Mouse (Mus musculus) megakaryocyte, embryonic 14.5 days (primary cell): ENCODE data around the gene Ccnl2. TPM values are rescaled to one million over a fixed set of nuclear protein-coding genes. Genes with fewer than 3 reads are reported as not detected.
"Not testable (repeated sequence)": the region's sequence is repeated elsewhere in the genome, so short reads cannot be mapped to it uniquely, and the experiment has no call there.

Source experiments
- H3K27me3 ChIP-seq: replicated peaks from 2 replicates; pipeline ENCODE3; 2012; ENCODE audit warnings: inconsistent platforms
- H3K36me3 ChIP-seq: replicated peaks from 2 replicates; pipeline ENCODE3; 2012; ENCODE audit warnings: low read length, inconsistent platforms, mixed read lengths
- H3K4me1 ChIP-seq: 2 replicates; pipeline ENCODE4 v1.6.1; 2012; ENCODE audit warnings: inconsistent platforms
- H3K4me3 ChIP-seq: replicated peaks from 2 replicates; pipeline ENCODE3; 2012; ENCODE audit warnings: moderate library complexity, mild to moderate bottlenecking, inconsistent platforms
- H3K9me3 ChIP-seq: 2 replicates; pipeline ENCODE4 v1.6.1; 2012; ENCODE audit warnings: inconsistent platforms
- FLI1 ChIP-seq: IDR thresholded peaks from 2 replicates; pipeline ENCODE4 v1.6.1; 2012; ENCODE audit warnings: low read length, inconsistent platforms, mixed read lengths
- GATA1 ChIP-seq: IDR thresholded peaks from 3 replicates; pipeline ENCODE4 v1.6.1; 2012; ENCODE audit warnings: mixed read lengths, low read length, inconsistent platforms, borderline replicate concordance
- polyA plus RNA-seq: library from polyadenylated mRNA; stranded (reverse); fragments of >175 nt; gene quantifications from 2 replicates; pipeline ENCODE4 v1.2.3, GENCODE M21; 2012; ENCODE audit warnings: low replicate concordance; ENCODE audit not compliant: insufficient read depth

The Ccnl2 gene
- polyA plus RNA-seq, 1 experiment, result 15.4 TPM

GRCm38 (mm10) chr4:155775855-155776254, 36.4 kb upstream of the Ccnl2 start:
- peak overlapping the region; percentile 64 for H3K4me3 ChIP-seq
- H3K27me3 ChIP-seq, result peaks cover 57% of the 10 kb centered on the region
- no peak for TF ChIP-seq GATA1
- no peak for TF ChIP-seq FLI1
- peaks cover 62% of the 10 kb centered on the region for H3K4me1 ChIP-seq
- H3K9me3 ChIP-seq, result no peaks in the 10 kb centered on the region
- H3K36me3 ChIP-seq, result no peaks in the 10 kb centered on the region

GRCm38 (mm10) chr4:155776704-155777335, 35.5 kb upstream of the Ccnl2 start:
- Histone ChIP-seq H3K4me1 (peaks cover 68% of the 10 kb centered on the region), H3K36me3 (no peaks in the 10 kb centered on the region), H3K4me3 (peak overlapping the region; percentile 6), H3K9me3 (no peaks in the 10 kb centered on the region), H3K27me3 (peaks cover 55% of the 10 kb centered on the region)
- TF ChIP-seq FLI1 (no peak), GATA1 (no peak)

GRCm38 (mm10) chr4:155777816-155778215, 34.5 kb upstream of the Ccnl2 start:
- H3K4me1 ChIP-seq, result peaks cover 72% of the 10 kb centered on the region
- no peaks in the 10 kb centered on the region for H3K36me3 ChIP-seq
- peaks cover 45% of the 10 kb centered on the region for H3K27me3 ChIP-seq
- H3K4me3 ChIP-seq, result no peak overlapping the region
- TF ChIP-seq GATA1 (no peak), FLI1 (no peak)
- H3K9me3 ChIP-seq, result no peaks in the 10 kb centered on the region

DNA sequence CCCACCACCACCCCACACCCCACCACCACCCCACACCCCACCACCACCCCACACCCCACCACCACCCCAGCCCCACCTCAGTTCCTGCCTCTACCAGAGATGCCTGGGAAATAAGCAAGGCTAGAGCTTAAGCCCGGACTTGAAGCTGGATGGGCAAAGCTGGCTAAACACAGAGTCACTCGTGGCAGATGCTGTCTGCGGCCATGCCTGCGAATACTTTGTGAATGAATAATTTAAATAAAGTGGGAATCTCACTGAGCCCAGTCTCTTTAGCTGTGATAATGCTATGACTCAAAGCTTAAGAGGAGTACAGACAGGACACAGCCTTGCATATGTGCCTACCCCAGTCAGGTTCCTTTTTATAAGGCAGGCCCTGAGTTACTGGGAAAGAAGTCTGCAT, 32.8 kb upstream of the Ccnl2 start:
- peaks cover 28% of the 10 kb centered on the region for H3K27me3 ChIP-seq
- H3K4me3 ChIP-seq, result no peak overlapping the region
- no peaks in the 10 kb centered on the region for H3K9me3 ChIP-seq
- peaks cover 72% of the 10 kb centered on the region for H3K4me1 ChIP-seq
- no peaks in the 10 kb centered on the region for H3K36me3 ChIP-seq
- no peak for TF ChIP-seq GATA1
- no peak for TF ChIP-seq FLI1

- TF ChIP-seq FLI1, result no peak
- no peak for TF ChIP-seq GATA1
- Histone ChIP-seq H3K27me3 (peaks cover 18% of the 10 kb centered on the region), H3K4me3 (no peak overlapping the region), H3K4me1 (peaks cover 72% of the 10 kb centered on the region), H3K36me3 (no peaks in the 10 kb centered on the region), H3K9me3 (no peaks in the 10 kb centered on the region)
Observed at GRCm38 (mm10) chr4:155780895-155781294, 31.4 kb upstream of the Ccnl2 start.

- no peaks in the 10 kb centered on the region for H3K36me3 ChIP-seq
- H3K9me3 ChIP-seq, result no peaks in the 10 kb centered on the region
- H3K4me3 ChIP-seq, result peak overlapping the region; percentile 96
- peaks cover 13% of the 10 kb centered on the region for H3K27me3 ChIP-seq
- H3K4me1 ChIP-seq, result peaks cover 72% of the 10 kb centered on the region
- TF ChIP-seq FLI1 (no peak), GATA1 (no peak)
Observed at GRCm38 (mm10) chr4:155783486-155784080, 28.7 kb upstream of the Ccnl2 start.

- Histone ChIP-seq H3K9me3 (no peaks in the 10 kb centered on the region), H3K4me3 (peak overlapping the region; percentile 96), H3K4me1 (peaks cover 74% of the 10 kb centered on the region), H3K27me3 (peaks cover 8% of the 10 kb centered on the region), H3K36me3 (no peaks in the 10 kb centered on the region)
- no peak for TF ChIP-seq FLI1
- TF ChIP-seq GATA1, result no peak
Observed at GRCm38 (mm10) chr4:155784081-155784701, 28.1 kb upstream of the Ccnl2 start.

- Histone ChIP-seq H3K9me3 (no peaks in the 10 kb centered on the region), H3K36me3 (no peaks in the 10 kb centered on the region), H3K27me3 (peaks cover 5% of the 10 kb centered on the region), H3K4me3 (peak overlapping the region; percentile 96), H3K4me1 (peaks cover 76% of the 10 kb centered on the region)
- no peak for TF ChIP-seq GATA1
- no peak for TF ChIP-seq FLI1
Observed at GRCm38 (mm10) chr4:155785246-155785645, 27.0 kb upstream of the Ccnl2 start.

DNA sequence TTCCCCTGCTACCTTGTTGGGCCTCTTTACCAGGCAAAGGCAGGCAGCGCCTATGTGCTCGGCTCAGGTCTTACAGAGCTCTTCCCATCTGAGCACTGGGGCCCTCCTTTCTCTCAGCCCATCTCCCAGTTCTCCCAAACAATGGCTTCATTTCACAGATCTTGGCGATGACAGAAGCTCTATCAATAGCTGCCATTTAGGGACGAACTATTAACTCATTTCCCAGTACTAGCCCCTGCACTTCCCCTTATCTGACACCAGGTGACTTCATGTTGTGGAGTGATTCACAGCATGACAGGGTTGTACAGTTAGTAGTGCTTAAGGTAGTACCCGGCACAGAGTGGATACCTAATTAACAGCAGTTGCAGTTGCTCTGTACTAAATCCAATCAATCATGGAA, 26.5 kb upstream of the Ccnl2 start, which contains the start of gene Tmem88b:
Tmem88b (minus strand) TSS at position 56 of the 400 bp plus-strand sequence.
- peaks cover 79% of the 10 kb centered on the region for H3K4me1 ChIP-seq
- no peaks in the 10 kb centered on the region for H3K36me3 ChIP-seq
- peaks cover 4% of the 10 kb centered on the region for H3K27me3 ChIP-seq
- H3K4me3 ChIP-seq, result peak within 1 kb of the TSS; percentile 96
- no peaks in the 10 kb centered on the region for H3K9me3 ChIP-seq
- TF ChIP-seq FLI1, result no peak
- TF ChIP-seq GATA1, result no peak

DNA sequence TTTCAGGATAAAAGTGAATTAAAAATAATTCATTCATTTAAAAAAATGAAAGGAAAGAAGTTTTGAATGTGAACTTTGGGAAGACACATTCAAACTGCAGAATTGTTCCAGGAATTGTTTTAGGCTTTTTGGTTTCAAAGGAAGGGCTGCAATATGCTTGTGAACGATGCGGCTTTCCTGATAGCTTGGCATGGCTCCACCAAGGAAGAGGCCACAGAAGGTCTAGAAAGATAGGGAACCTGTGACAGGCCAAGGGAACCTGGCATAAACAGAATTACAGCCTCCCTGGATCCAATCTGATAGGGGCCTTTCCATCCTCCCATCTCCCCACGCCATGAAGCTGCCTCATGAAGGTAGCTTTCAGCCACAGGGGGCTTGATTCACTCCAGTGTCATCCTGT, 24.0 kb upstream of the Ccnl2 start:
- Histone ChIP-seq H3K27me3 (peaks cover 13% of the 10 kb centered on the region), H3K4me3 (peak overlapping the region; percentile 73), H3K36me3 (no peaks in the 10 kb centered on the region), H3K4me1 (peaks cover 86% of the 10 kb centered on the region), H3K9me3 (no peaks in the 10 kb centered on the region)
- TF ChIP-seq FLI1, result no peak
- TF ChIP-seq GATA1, result peak; percentile 42; the same call in 1 of the 3 replicates

DNA sequence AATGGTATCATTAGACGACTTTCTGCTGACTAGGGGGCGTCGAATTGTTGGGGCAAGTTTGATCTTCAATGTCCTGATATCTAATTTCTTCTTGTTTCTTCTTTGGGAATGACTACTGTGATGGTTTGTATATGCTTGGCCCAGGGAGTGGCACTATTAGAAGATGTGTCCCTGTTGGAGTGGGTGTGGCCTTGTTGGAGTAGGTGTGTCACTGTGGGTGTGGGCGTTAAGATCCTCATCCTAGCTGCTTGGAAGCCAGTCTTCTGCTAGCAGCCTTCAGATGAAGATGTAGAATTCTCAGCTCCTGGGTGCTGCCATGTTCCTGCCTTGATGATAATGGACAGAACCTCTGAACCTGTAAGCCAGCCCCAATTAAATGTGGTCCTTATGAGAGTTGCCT, 23.5 kb upstream of the Ccnl2 start:
- Histone ChIP-seq H3K27me3 (peaks cover 13% of the 10 kb centered on the region), H3K4me1 (peaks cover 85% of the 10 kb centered on the region)
- not testable (repeated sequence) for H3K9me3 ChIP-seq, H3K4me3 ChIP-seq, H3K36me3 ChIP-seq
